Mouse (Mus musculus): ENCODE measurements around the gene Slc43a2. TPM values are rescaled to one million over a fixed set of nuclear protein-coding genes. Genes with fewer than 3 reads are reported as not detected.

Slc43a2 gene
- 6.3 TPM for polyA plus RNA-seq (2014; fragmentation: Illumina TruSeq; extraction: RNeasy Lipid Tissue Mini Kit (QIAGEN cat#74804); ENCODE audit: low read depth, low replicate concordance)

GRCm38 (mm10) chr11:75531469-75532242, at the start of gene Slc43a2:
Slc43a2 (plus strand) TSS chr11:75531694.

GRCm38 (mm10) chr11:75486601-75487285, 44.8 kb upstream of the Slc43a2 start, which contains the start of gene Prpf8:
Prpf8 (plus strand) TSS chr11:75486816.

GRCm38 (mm10) chr11:75509741-75510626, 21.5 kb upstream of the Slc43a2 start, which contains the start of gene Rilp:
Rilp (plus strand) TSS chr11:75510094.

GRCm38 (mm10) chr11:75513336-75513735, 18.2 kb upstream of the Slc43a2 start, which contains the start of gene Scarf1:
Scarf1 (plus strand) TSS chr11:75513540.

GRCm38 (mm10) chr11:75587493-75588284, 56.2 kb downstream of the Slc43a2 start, which contains the start of gene Pitpna:
Pitpna (plus strand) TSS chr11:75588097.

Other genes starting within 250 kb of the Slc43a2 start
- 52.9 TPM for gene Rpa1, start 183.4 kb upstream of the Slc43a2 start, polyA plus RNA-seq (2014; fragmentation: Illumina TruSeq; extraction: RNeasy Lipid Tissue Mini Kit (QIAGEN cat#74804); ENCODE audit: low read depth, low replicate concordance)
- 5.5 TPM for gene Smyd4, start 183.3 kb upstream of the Slc43a2 start, polyA plus RNA-seq (2014; fragmentation: Illumina TruSeq; extraction: RNeasy Lipid Tissue Mini Kit (QIAGEN cat#74804); ENCODE audit: low read depth, low replicate concordance)
- gene Serpinf1, start 109.0 kb upstream of the Slc43a2 start, polyA plus RNA-seq (2014; fragmentation: Illumina TruSeq; extraction: RNeasy Lipid Tissue Mini Kit (QIAGEN cat#74804); ENCODE audit: low read depth, low replicate concordance), result 70.7 TPM
- gene Serpinf2, start 92.1 kb upstream of the Slc43a2 start, polyA plus RNA-seq (2014; fragmentation: Illumina TruSeq; extraction: RNeasy Lipid Tissue Mini Kit (QIAGEN cat#74804); ENCODE audit: low read depth, low replicate concordance), result 0.34 TPM
- gene Wdr81, start 77.0 kb upstream of the Slc43a2 start, polyA plus RNA-seq (2014; fragmentation: Illumina TruSeq; extraction: RNeasy Lipid Tissue Mini Kit (QIAGEN cat#74804); ENCODE audit: low read depth, low replicate concordance), result 6.2 TPM
- gene Tlcd2, start 70.0 kb upstream of the Slc43a2 start, polyA plus RNA-seq (2014; fragmentation: Illumina TruSeq; extraction: RNeasy Lipid Tissue Mini Kit (QIAGEN cat#74804); ENCODE audit: low read depth, low replicate concordance), result 14.3 TPM
- 64.6 TPM for gene Prpf8, start 44.9 kb upstream of the Slc43a2 start, polyA plus RNA-seq (2014; fragmentation: Illumina TruSeq; extraction: RNeasy Lipid Tissue Mini Kit (QIAGEN cat#74804); ENCODE audit: low read depth, low replicate concordance)
- 49.1 TPM for gene Rilp, start 21.6 kb upstream of the Slc43a2 start, polyA plus RNA-seq (2014; fragmentation: Illumina TruSeq; extraction: RNeasy Lipid Tissue Mini Kit (QIAGEN cat#74804); ENCODE audit: low read depth, low replicate concordance)
- gene Scarf1, start 18.2 kb upstream of the Slc43a2 start, polyA plus RNA-seq (2014; fragmentation: Illumina TruSeq; extraction: RNeasy Lipid Tissue Mini Kit (QIAGEN cat#74804); ENCODE audit: low read depth, low replicate concordance), result 11.8 TPM
- 81.4 TPM for gene Pitpna, start 56.4 kb downstream of the Slc43a2 start, polyA plus RNA-seq (2014; fragmentation: Illumina TruSeq; extraction: RNeasy Lipid Tissue Mini Kit (QIAGEN cat#74804); ENCODE audit: low read depth, low replicate concordance)
- 38.5 TPM for gene Inpp5k, start 99.3 kb downstream of the Slc43a2 start, polyA plus RNA-seq (2014; fragmentation: Illumina TruSeq; extraction: RNeasy Lipid Tissue Mini Kit (QIAGEN cat#74804); ENCODE audit: low read depth, low replicate concordance)
- gene Myo1c, start 118.8 kb downstream of the Slc43a2 start, polyA plus RNA-seq (2014; fragmentation: Illumina TruSeq; extraction: RNeasy Lipid Tissue Mini Kit (QIAGEN cat#74804); ENCODE audit: low read depth, low replicate concordance), result 71.2 TPM
- 68.1 TPM for gene Crk, start 147.6 kb downstream of the Slc43a2 start, polyA plus RNA-seq (2014; fragmentation: Illumina TruSeq; extraction: RNeasy Lipid Tissue Mini Kit (QIAGEN cat#74804); ENCODE audit: low read depth, low replicate concordance)
- 378 TPM for gene Ywhae, start 201.2 kb downstream of the Slc43a2 start, polyA plus RNA-seq (2014; fragmentation: Illumina TruSeq; extraction: RNeasy Lipid Tissue Mini Kit (QIAGEN cat#74804); ENCODE audit: low read depth, low replicate concordance)